In the genomic region with DNA sequence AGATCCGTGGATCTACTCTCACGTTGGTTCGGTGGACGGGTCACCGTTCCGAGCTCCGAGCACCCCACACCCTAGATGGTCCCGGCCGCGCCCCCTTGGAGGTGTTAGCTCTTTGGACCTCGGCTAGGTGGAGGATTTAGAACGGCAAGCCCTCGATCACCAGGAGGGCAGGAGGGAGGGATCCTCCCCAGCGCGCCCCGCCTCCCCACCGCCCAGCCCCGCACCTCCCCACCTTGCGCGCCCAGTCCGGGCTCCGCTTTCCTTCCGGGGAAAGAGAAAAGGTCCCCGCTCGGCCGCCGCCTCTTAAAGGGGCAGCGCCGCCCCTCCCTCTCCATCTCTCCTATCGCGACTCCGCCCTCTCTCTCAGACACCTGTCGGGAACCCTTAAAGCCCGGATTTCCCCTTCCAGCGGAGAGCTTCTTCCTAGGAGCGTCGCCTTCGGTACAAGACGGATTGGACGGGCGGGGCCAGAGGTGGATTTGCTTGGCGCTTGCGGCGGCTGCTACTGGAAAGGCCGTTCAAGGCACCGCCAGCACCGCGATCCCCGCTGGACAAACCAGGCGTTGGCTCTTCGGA, we compare ENCODE assay signal across 8 mouse cellular contexts. TPM values are rescaled to one million over a fixed set of nuclear protein-coding genes. Genes with fewer than 3 reads are reported as not detected.
DNase-seq lines count a peak whose midpoint lies in the region; ATAC-seq and TF ChIP-seq lines count a peak whose summit lies in the region.

A gene (minus strand): TSS at position 266 of the 576 bp plus-strand sequence.

- H3K4me1 ChIP-seq in ES-E14 (ENCODE audit: control insufficient read depth in 2 of 2, insufficient read depth in 2 of 2, low read length in 2 of 2, poor library complexity in 1 of 2), result peaks cover 11 to 34% of the 10 kb centered on the region in 2 experiments; a peak in 3 of 4 replicates
- no peaks in the 10 kb centered on the region for H3K4me1 ChIP-seq in hindbrain, embryonic 11.5 days (replicated peaks; ENCODE audit: control insufficient read depth, insufficient read depth, low read length)
- peaks cover 45% of the 10 kb centered on the region for H3K4me1 ChIP-seq in lung, embryonic 14.5 days (ENCODE audit: insufficient read depth)

- in situ Hi-C loops in ES-E14 (cut with MboI; ENCODE audit: low sequenced_read_pairs in 2 of 2, unreplicated experiment in 2 of 2), result no loop called here

- H3K27ac ChIP-seq in ES-E14 (ENCODE audit: insufficient read depth, low read depth, low read length, poor library complexity, severe bottlenecking), result no peak within 1 kb of the TSS
- H3K27ac ChIP-seq in hindbrain, embryonic 11.5 days (ENCODE audit: low read depth, low read length), result no peak within 1 kb of the TSS
- H3K27ac ChIP-seq in lung, embryonic 14.5 days (ENCODE audit: low read depth), result peak within 1 kb of the TSS; percentile 87

- peak within 1 kb of the TSS; percentile 94 for H3K4me2 ChIP-seq in hindbrain, embryonic 11.5 days (replicated peaks; ENCODE audit: low read depth, low read length)
- peak within 1 kb of the TSS; percentile 82 for H3K4me2 ChIP-seq in lung, embryonic 14.5 days

- TF ChIP-seq CTCF in lung, embryonic 14.5 days (IDR thresholded peaks at IDR 0.05; ENCODE audit: low read depth), result no peak

- H3K27me3 ChIP-seq in hindbrain, embryonic 11.5 days (ENCODE audit: control insufficient read depth, insufficient read depth, low read length), result peaks cover 22% of the 10 kb centered on the region
- H3K27me3 ChIP-seq in lung, embryonic 14.5 days (ENCODE audit: insufficient read depth, low read length), result peaks cover 36% of the 10 kb centered on the region

- no peaks in the 10 kb centered on the region for H3K36me3 ChIP-seq in ES-E14 (ENCODE audit: control insufficient read depth, insufficient read depth, low read length, poor library complexity, severe bottlenecking)
- H3K36me3 ChIP-seq in hindbrain, embryonic 11.5 days (ENCODE audit: control insufficient read depth, insufficient read depth, low read length), result no peaks in the 10 kb centered on the region
- H3K36me3 ChIP-seq in lung, embryonic 14.5 days (ENCODE audit: insufficient read depth), result no peaks in the 10 kb centered on the region

- peak; percentile 66 for ATAC-seq in hindbrain, embryonic 11.5 days (ENCODE audit: low FRiP score)
- ATAC-seq in lung, embryonic 14.5 days (ENCODE audit: insufficient read depth), result peak; percentile 76

- DNase-seq in ES-E14 (ENCODE audit: low read depth, low spot score), result peak; percentile 87
- peak; percentile 84 for DNase-seq in cerebellum, adult 11-12 months
- DNase-seq in forelimb bud, embryonic 11.5 days (ENCODE audit: low read depth, low spot score), result peak; percentile 51
- peak; percentile 73 for DNase-seq in hindbrain, embryonic 11.5 days (ENCODE audit: low spot score)
- DNase-seq in layer of hippocampus, adult 9-10 months (ENCODE audit: low spot score), result peak; percentile 20
- DNase-seq in lung, embryonic 14.5 days, result peak; percentile 83
- peak; percentile 76 for DNase-seq in ovary, postnatal 36 days (ENCODE audit: low spot score)
- DNase-seq in urinary bladder, postnatal 36 days (ENCODE audit: low spot score in 2 of 2), result peak; percentile 73 to 83

- H3K9ac ChIP-seq in ES-E14 (ENCODE audit: insufficient read depth, low read depth, low read length, poor library complexity, severe bottlenecking), result peak within 1 kb of the TSS; percentile 65
- H3K9ac ChIP-seq in hindbrain, embryonic 11.5 days (ENCODE audit: low read depth, low read length), result peak within 1 kb of the TSS; percentile 60
- peak within 1 kb of the TSS; percentile 65 for H3K9ac ChIP-seq in lung, embryonic 14.5 days

- no peaks in the 10 kb centered on the region for H3K9me3 ChIP-seq in ES-E14 (ENCODE audit: control insufficient read depth, insufficient read depth, low read depth, low read length)
- no peaks in the 10 kb centered on the region for H3K9me3 ChIP-seq in hindbrain, embryonic 11.5 days (ENCODE audit: control insufficient read depth, low read length)
- no peaks in the 10 kb centered on the region for H3K9me3 ChIP-seq in lung, embryonic 14.5 days (ENCODE audit: low read depth, low read length)

- peak within 1 kb of the TSS; percentile 72 to 85 for H3K4me3 ChIP-seq in ES-E14 (ENCODE audit: insufficient read depth in 1 of 2, low read depth in 1 of 2, low read length in 2 of 2, poor library complexity in 1 of 2, severe bottlenecking in 1 of 2)
- peak within 1 kb of the TSS; percentile 52 for H3K4me3 ChIP-seq in hindbrain, embryonic 11.5 days (ENCODE audit: low read depth, low read length)
- peak within 1 kb of the TSS; percentile 60 for H3K4me3 ChIP-seq in lung, embryonic 14.5 days (ENCODE audit: low read depth, low read length)

- WGBS in hindbrain, embryonic 11.5 days, result under 1% methylated on average over 43 of the region's 51 CpGs
- 1% methylated on average over 48 of the region's 51 CpGs for WGBS in lung, embryonic 14.5 days

TF ChIP-seq in ES-E14, 5 proteins besides CTCF, POLR2A, EP300 and RAD21:
- no peak; the same call in 1 of the 2 replicates for TF ChIP-seq HCFC1 (IDR thresholded peaks at IDR 0.05; ENCODE audit: borderline replicate concordance, insufficient read depth, low read length)
- TF ChIP-seq ZC3H11A (IDR thresholded peaks at IDR 0.05; ENCODE audit: borderline replicate concordance, low read depth, low read length), result no peak
- no peak for TF ChIP-seq MAFK (IDR thresholded peaks at IDR 0.05; ENCODE audit: insufficient read depth, low read depth, low read length)
- no peak for TF ChIP-seq CHD2 (IDR thresholded peaks at IDR 0.05; ENCODE audit: low read depth, low read length)
- no peak for TF ChIP-seq ZNF384 (IDR thresholded peaks at IDR 0.05; ENCODE audit: low read depth, low read length)

RNA-seq across cellular contexts. Expression of the gene that starts here (rescaled TPM):
- 189 and 246 TPM in 2 replicates for total RNA-seq in ES-E14 (2012; rRNA removed)
- 4.2 and 4.4 TPM in 2 replicates for polyA plus RNA-seq in hindbrain, embryonic 11.5 days (2014; fragmentation: Nextera tagmentation; extraction: Ambion mirVana)
- 27.1 and 28.4 TPM in 2 replicates for polyA plus RNA-seq in lung, embryonic 14.5 days (2014; fragmentation: Nextera tagmentation; extraction: Ambion mirVana)

Comparison
In these comparisons a context has a peak if more than half of its experiments do, and no peak if none do; other contexts are left out.
1. DNase-seq: peak in every context shown above with its lines; median percentile 87 in ES-E14; 84 in cerebellum, adult 11-12 months; 83 in lung, embryonic 14.5 days; 78 in urinary bladder, postnatal 36 days; 76 in ovary, postnatal 36 days; 73 in hindbrain, embryonic 11.5 days; 51 in forelimb bud, embryonic 11.5 days; 20 in layer of hippocampus, adult 9-10 months.